Mouse (Mus musculus): Measurements from ENCODE around the gene Kbtbd13. TPM values are rescaled to one million over a fixed set of nuclear protein-coding genes. Genes with fewer than 3 reads are reported as not detected.
A peak's percentile ranks its signal among the peaks of the same experiment; 100 is the strongest.

The Kbtbd13 gene
- not detected in 2 replicates for polyA plus RNA-seq (2012; ENCODE audit: insufficient read depth, insufficient read length, missing spikeins)

DNA sequence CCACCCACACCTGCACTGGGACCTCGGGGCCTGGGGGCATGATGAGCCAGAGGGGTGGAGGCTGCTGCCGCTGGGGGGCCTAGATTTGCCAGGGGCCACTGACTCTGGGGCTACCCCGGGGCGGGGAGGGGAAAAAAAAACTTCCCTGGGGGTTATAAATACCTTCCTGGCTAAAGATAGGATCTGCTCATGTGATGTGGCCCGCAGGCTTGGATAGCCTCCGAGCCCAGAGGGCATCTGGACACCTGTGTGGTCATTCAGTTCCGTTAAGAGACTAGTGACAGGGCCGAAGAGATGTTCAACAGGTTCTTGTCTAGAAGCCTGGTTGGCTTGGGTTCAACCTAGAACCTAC, at the start of gene Kbtbd13:
Gene Kbtbd13 (minus strand): TSS at position 40 of the 352 bp plus-strand sequence.
- peak within 1 kb of the TSS; percentile 47 for H3K4me3 ChIP-seq (ENCODE audit: insufficient read depth, low read length)
- H3K27ac ChIP-seq (ENCODE audit: insufficient read depth, low read depth, low read length), result no peak within 1 kb of the TSS
- H3K4me1 ChIP-seq (ENCODE audit: control insufficient read depth, insufficient read depth, low read length), result no peaks in the 10 kb centered on the region
- TF ChIP-seq POLR2A (IDR thresholded peaks at IDR 0.05; ENCODE audit: borderline replicate concordance, low read depth, low read length), result no peak
- no peak for TF ChIP-seq CTCF (IDR thresholded peaks at IDR 0.05; ENCODE audit: low read depth, low read length)

DNA sequence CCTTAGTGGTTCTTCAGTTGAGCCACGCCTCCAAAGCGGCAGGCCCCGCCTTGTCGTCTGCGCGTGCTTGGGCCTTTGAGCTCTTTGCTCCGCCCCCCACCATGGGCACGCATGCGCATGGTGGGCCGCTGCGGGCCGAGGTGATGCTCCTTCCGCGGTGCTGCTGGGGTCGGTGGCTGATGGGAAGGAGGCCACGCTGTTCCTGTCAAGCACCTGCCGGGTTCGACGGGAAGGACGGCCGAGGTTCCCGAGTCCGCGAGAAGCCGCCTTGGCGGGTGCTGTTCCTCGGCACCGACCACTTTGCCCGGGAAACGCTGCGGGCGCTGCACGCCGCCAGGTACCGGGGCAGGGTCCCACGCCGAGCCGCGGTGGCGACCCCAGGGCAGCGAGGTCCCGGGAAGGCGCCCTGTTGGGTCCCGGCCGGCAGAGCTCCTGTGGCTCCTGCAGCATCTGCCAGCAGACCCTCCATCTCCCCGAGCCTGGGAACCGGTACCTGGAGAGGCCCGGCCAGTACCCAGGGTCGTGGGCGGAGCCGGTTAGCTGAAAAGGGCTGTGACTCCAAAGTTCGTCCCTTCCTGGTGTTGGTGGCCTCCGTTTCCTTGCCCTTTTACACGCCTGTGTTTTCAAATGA, 44.3 kb upstream of the Kbtbd13 start, which contains the start of gene Mtfmt:
Gene Mtfmt (plus strand): TSS at position 112 of the 631 bp plus-strand sequence.
- no peak for TF ChIP-seq CTCF (IDR thresholded peaks at IDR 0.05; ENCODE audit: low read depth, low read length)
- TF ChIP-seq POLR2A (IDR thresholded peaks at IDR 0.05; ENCODE audit: borderline replicate concordance, low read depth, low read length), result no peak
- Histone ChIP-seq H3K4me1 (ENCODE audit: control insufficient read depth, insufficient read depth, low read length) (peaks cover 9% of the 10 kb centered on the region; the same call in 1 of the 2 replicates), H3K4me3 (ENCODE audit: insufficient read depth, low read length) (peak within 1 kb of the TSS; percentile 84), H3K27ac (ENCODE audit: insufficient read depth, low read depth, low read length) (no peak within 1 kb of the TSS)

DNA sequence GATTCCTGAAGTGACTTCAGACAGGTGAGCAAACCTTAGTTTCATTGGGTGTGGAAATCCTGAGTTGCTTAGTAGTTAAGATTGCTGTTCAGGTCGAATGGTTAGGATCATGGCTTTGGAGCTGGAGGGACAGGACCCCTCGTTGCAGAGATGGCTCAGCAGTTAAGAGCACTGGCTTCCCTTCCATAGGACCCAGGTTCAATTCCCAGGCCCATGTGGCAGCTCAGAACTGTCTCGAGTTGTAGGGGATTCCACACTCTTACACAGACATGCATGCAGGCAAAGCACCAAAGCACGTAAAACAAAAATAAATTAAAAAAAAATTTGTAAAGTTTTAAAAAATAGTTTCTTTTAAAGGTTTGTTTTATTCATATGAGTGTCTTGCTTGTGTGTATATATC, 43.8 kb upstream of the Kbtbd13 start:
- H3K27ac ChIP-seq (ENCODE audit: insufficient read depth, low read depth, low read length), result no peak overlapping the region
- no peak overlapping the region for H3K4me3 ChIP-seq (ENCODE audit: insufficient read depth, low read length)
- H3K4me1 ChIP-seq (ENCODE audit: control insufficient read depth, insufficient read depth, low read length), result peaks cover 9% of the 10 kb centered on the region; the same call in 1 of the 2 replicates
- TF ChIP-seq CTCF (IDR thresholded peaks at IDR 0.05; ENCODE audit: low read depth, low read length) (no peak), POLR2A (IDR thresholded peaks at IDR 0.05; ENCODE audit: borderline replicate concordance, low read depth, low read length) (no peak)

DNA sequence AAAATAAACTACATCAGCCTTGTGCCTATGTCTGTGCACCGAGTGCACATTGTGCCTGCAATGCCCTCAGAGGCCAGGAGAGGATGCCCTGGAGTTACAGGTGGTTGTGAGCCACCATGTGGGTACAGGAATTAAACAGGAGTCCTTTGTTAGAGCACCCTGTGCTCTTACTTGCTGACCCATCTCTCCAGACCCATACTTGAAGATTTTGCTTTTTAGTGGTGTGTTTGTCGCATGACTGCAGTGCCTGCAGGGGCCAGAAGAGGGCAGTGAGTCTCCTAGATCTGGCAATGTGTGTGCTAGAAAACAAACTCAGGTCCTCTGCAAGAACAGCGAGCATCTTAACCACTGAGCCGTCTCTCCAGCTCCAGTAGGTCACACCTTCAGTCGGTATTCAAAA, 42.7 kb upstream of the Kbtbd13 start:
- TF ChIP-seq CTCF (IDR thresholded peaks at IDR 0.05; ENCODE audit: low read depth, low read length) (peak; percentile 45), POLR2A (IDR thresholded peaks at IDR 0.05; ENCODE audit: borderline replicate concordance, low read depth, low read length) (no peak)
- no peak overlapping the region for H3K4me3 ChIP-seq (ENCODE audit: insufficient read depth, low read length)
- H3K4me1 ChIP-seq (ENCODE audit: control insufficient read depth, insufficient read depth, low read length), result peaks cover 9% of the 10 kb centered on the region; the same call in 1 of the 2 replicates
- no peak overlapping the region for H3K27ac ChIP-seq (ENCODE audit: insufficient read depth, low read depth, low read length)

DNA sequence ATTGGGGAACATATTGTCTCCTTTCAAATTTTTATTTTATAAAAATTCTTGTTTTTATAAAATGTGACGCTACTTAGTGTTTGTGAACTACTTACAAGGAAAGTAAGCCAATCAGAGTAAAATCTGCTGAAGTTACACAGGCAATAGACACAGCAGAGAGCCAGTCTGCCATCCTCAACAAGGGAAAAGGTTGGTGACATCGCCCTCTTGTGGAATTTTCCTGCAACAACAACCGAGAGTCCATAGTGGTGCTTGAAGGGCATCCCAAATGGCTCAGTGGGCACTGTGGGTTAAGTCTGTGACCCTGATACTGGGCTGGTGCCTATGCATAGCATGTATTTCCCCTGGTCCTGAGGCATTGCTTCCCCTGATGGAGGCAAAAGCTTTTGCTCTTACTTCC, 40.8 kb upstream of the Kbtbd13 start:
- H3K27ac ChIP-seq (ENCODE audit: insufficient read depth, low read depth, low read length), result no peak overlapping the region
- TF ChIP-seq POLR2A (IDR thresholded peaks at IDR 0.05; ENCODE audit: borderline replicate concordance, low read depth, low read length) (no peak), CTCF (IDR thresholded peaks at IDR 0.05; ENCODE audit: low read depth, low read length) (peak; percentile 31; the same call in 1 of the 2 replicates)
- no peak overlapping the region for H3K4me3 ChIP-seq (ENCODE audit: insufficient read depth, low read length)
- peaks cover 9% of the 10 kb centered on the region; the same call in 1 of the 2 replicates for H3K4me1 ChIP-seq (ENCODE audit: control insufficient read depth, insufficient read depth, low read length)

DNA sequence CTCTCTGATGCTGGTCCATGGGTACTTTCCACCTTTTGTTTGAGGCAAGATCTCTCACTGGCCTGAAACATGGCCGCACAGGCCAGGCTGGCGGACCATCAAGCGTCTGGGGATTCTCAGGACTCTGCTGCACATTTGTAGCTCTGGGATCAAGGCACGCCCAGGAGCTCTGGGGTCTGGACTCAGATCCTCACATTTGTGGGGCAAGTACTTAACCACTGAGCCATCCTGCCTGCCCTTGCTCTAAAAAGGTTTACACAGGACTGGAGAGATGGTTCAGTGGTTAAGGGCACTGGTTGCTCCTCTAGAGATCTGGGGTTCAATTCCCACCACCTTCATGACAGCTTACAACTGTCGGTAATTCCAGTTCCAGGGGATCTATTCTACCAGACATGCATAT, 39.5 kb upstream of the Kbtbd13 start:
- Histone ChIP-seq H3K27ac (ENCODE audit: insufficient read depth, low read depth, low read length) (no peak overlapping the region), H3K4me1 (ENCODE audit: control insufficient read depth, insufficient read depth, low read length) (peaks cover 6% of the 10 kb centered on the region; the same call in 1 of the 2 replicates), H3K4me3 (ENCODE audit: insufficient read depth, low read length) (no peak overlapping the region)
- TF ChIP-seq CTCF (IDR thresholded peaks at IDR 0.05; ENCODE audit: low read depth, low read length), result no peak
- TF ChIP-seq POLR2A (IDR thresholded peaks at IDR 0.05; ENCODE audit: borderline replicate concordance, low read depth, low read length), result no peak

DNA sequence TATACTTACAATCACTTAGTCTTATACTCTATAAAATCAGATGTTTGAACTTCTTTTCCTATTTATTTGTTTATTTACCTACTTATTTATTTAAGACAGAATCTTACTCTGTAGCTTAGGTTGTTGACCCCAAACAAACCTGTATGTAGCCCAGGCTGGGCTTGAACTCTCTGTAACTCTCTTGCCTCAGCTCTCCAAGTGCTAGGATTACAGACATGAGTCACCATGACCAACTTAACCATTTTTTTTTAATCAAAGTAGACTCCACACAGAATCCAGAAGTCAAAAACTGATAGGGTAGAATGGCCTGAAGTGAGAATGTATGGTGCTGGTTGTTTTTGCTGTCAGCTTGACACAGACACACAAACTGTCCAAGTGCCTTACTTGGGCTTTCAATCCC, 38.9 kb upstream of the Kbtbd13 start:
- H3K27ac ChIP-seq (ENCODE audit: insufficient read depth, low read depth, low read length), result no peak overlapping the region
- peaks cover 6% of the 10 kb centered on the region; the same call in 1 of the 2 replicates for H3K4me1 ChIP-seq (ENCODE audit: control insufficient read depth, insufficient read depth, low read length)
- H3K4me3 ChIP-seq (ENCODE audit: insufficient read depth, low read length), result no peak overlapping the region
- TF ChIP-seq CTCF (IDR thresholded peaks at IDR 0.05; ENCODE audit: low read depth, low read length) (no peak), POLR2A (IDR thresholded peaks at IDR 0.05; ENCODE audit: borderline replicate concordance, low read depth, low read length) (no peak)

DNA sequence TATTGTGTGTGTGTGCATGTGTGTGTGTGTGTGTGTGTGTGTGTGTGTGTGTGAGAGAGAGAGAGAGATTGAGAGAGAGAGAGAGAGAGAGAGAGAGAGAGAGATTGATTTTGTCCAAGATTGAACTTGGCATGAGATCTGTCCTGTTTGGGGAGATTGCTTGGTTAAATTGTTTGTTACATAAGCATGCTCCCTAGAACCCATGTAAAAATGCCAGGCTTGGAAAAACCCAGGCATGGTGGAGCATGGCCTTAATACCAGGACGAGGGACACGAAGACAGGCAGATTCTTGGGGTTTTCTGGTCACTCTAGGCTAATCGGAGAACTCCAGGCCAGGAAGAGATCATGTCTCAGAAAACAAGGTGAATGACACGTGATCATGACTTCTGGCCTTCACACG, 36.6 kb upstream of the Kbtbd13 start:
- Histone ChIP-seq H3K27ac (ENCODE audit: insufficient read depth, low read depth, low read length) (no peak overlapping the region), H3K4me1 (ENCODE audit: control insufficient read depth, insufficient read depth, low read length) (peaks cover 7% of the 10 kb centered on the region), H3K4me3 (ENCODE audit: insufficient read depth, low read length) (no peak overlapping the region)
- TF ChIP-seq CTCF (IDR thresholded peaks at IDR 0.05; ENCODE audit: low read depth, low read length), result no peak
- no peak for TF ChIP-seq POLR2A (IDR thresholded peaks at IDR 0.05; ENCODE audit: borderline replicate concordance, low read depth, low read length)

DNA sequence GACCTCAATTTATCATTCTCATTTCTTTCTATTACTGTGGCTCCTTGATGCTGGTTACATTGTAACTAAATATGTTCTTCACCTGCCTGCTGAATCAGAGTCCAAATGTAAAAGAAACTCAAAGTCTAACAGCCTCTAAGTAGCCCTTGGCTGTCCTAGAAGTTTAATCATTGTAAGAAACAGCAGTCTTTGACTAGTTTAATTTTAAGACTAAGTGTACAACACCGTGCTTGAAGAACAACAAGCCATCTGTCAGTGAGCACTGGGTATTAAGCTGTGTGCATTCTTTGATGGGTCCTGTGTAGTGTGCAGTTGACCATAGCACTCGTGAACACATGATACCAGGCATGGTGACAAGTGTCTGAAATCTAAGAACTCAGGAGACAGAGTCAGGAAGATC, 36.1 kb upstream of the Kbtbd13 start:
- Histone ChIP-seq H3K4me1 (ENCODE audit: control insufficient read depth, insufficient read depth, low read length) (peaks cover 7% of the 10 kb centered on the region), H3K4me3 (ENCODE audit: insufficient read depth, low read length) (no peak overlapping the region), H3K27ac (ENCODE audit: insufficient read depth, low read depth, low read length) (no peak overlapping the region)
- TF ChIP-seq POLR2A (IDR thresholded peaks at IDR 0.05; ENCODE audit: borderline replicate concordance, low read depth, low read length), result no peak
- no peak for TF ChIP-seq CTCF (IDR thresholded peaks at IDR 0.05; ENCODE audit: low read depth, low read length)

DNA sequence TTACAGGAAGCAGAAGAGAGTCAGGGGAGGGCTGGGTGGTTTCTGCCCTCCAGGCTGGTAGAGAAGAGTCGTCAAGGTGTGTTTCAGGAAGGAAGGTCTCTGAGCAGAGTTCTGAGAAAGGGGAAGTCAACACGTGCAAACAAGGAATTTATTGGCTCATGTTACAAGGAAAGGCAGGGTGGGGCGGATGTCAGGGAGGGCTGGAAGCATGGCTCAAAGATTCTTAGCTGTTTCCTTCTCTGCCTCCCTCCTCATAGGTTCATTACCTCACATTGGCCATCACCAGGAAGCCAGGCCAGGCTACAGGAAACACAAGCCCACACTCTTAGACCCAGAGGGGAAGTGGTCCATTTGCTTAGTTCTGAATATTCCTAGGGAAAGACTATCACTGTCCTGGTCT, 32.9 kb upstream of the Kbtbd13 start:
- Histone ChIP-seq H3K27ac (ENCODE audit: insufficient read depth, low read depth, low read length) (no peak overlapping the region), H3K4me1 (ENCODE audit: control insufficient read depth, insufficient read depth, low read length) (peaks cover 7% of the 10 kb centered on the region), H3K4me3 (ENCODE audit: insufficient read depth, low read length) (no peak overlapping the region)
- TF ChIP-seq CTCF (IDR thresholded peaks at IDR 0.05; ENCODE audit: low read depth, low read length), result no peak
- TF ChIP-seq POLR2A (IDR thresholded peaks at IDR 0.05; ENCODE audit: borderline replicate concordance, low read depth, low read length), result no peak

All from bone marrow macrophage, adult 2 months (primary cell).